Mouse (Mus musculus) erythroblast, embryonic 14.5 days (primary cell): ENCODE measurements around the gene Stam.

Source experiments
- GATA1 ChIP-seq: IDR thresholded peaks from 2 replicates; pipeline ENCODE4 v1.6.1; 2012; ENCODE audit warnings: low read length, inconsistent platforms, mixed read lengths
- TAL1 ChIP-seq: IDR thresholded peaks from 3 replicates; pipeline ENCODE4 v1.6.1; 2012; ENCODE audit warnings: low read length, inconsistent platforms, mixed read lengths

- no peak for TF ChIP-seq TAL1
- no peak for TF ChIP-seq GATA1
Measured at GRCm38 (mm10) chr2:14073008-14073361, 913 bp upstream of the Stam start.
